Mouse (Mus musculus): ENCODE results near the gene Rbm48. TPM values are rescaled to one million over a fixed set of nuclear protein-coding genes. Genes with fewer than 3 reads are reported as not detected.

Rbm48 gene
- polyA plus RNA-seq, 1 experiment: 17.6 TPM

- H3K9me3 ChIP-seq (replicated peaks; ENCODE audit: control insufficient read depth, insufficient read depth, low read length, poor library complexity, severe bottlenecking): no peaks in the 10 kb centered on the region
- H3K4me1 ChIP-seq (ENCODE audit: control insufficient read depth, insufficient read depth, low read length): no peaks in the 10 kb centered on the region
- no peak for TF ChIP-seq POLR2A (IDR thresholded peaks at IDR 0.05; ENCODE audit: insufficient read depth, low read length)
- no peak for TF ChIP-seq EP300 (IDR thresholded peaks at IDR 0.05; ENCODE audit: insufficient read depth, low read depth, low read length)
- TF ChIP-seq CTCF (IDR thresholded peaks at IDR 0.05; ENCODE audit: low read depth, low read length): no peak
- no peaks in the 10 kb centered on the region for H3K27me3 ChIP-seq (ENCODE audit: control insufficient read depth, insufficient read depth, low read length, poor library complexity, severe bottlenecking)
- H3K9ac ChIP-seq (ENCODE audit: low read depth, poor library complexity, severe bottlenecking): no peak overlapping the region
- H3K36me3 ChIP-seq (ENCODE audit: control insufficient read depth, insufficient read depth, low read length, poor library complexity, severe bottlenecking): peaks cover 9% of the 10 kb centered on the region; the same call in 1 of the 2 replicates
- H3K4me3 ChIP-seq (ENCODE audit: low read depth, low read length): no peak overlapping the region
- H3K27ac ChIP-seq (ENCODE audit: insufficient read depth, low read length): no peak overlapping the region
These were observed 10.7 kb upstream of the Rbm48 start for GRCm38 (mm10) chr5:3607114-3607513.

GRCm38 (mm10) chr5:3600790-3601189 lies 4.4 kb upstream of the Rbm48 start:
- Histone ChIP-seq H3K4me1 (ENCODE audit: control insufficient read depth, insufficient read depth, low read length) (no peaks in the 10 kb centered on the region), H3K27ac (ENCODE audit: insufficient read depth, low read length) (no peak overlapping the region), H3K27me3 (ENCODE audit: control insufficient read depth, insufficient read depth, low read length, poor library complexity, severe bottlenecking) (no peaks in the 10 kb centered on the region), H3K9ac (ENCODE audit: low read depth, poor library complexity, severe bottlenecking) (no peak overlapping the region), H3K4me3 (ENCODE audit: low read depth, low read length) (no peak overlapping the region), H3K36me3 (ENCODE audit: control insufficient read depth, insufficient read depth, low read length, poor library complexity, severe bottlenecking) (peaks cover 4% of the 10 kb centered on the region; the same call in 1 of the 2 replicates), H3K9me3 (replicated peaks; ENCODE audit: control insufficient read depth, insufficient read depth, low read length, poor library complexity, severe bottlenecking) (no peaks in the 10 kb centered on the region)
- TF ChIP-seq CTCF (IDR thresholded peaks at IDR 0.05; ENCODE audit: low read depth, low read length) (no peak), POLR2A (IDR thresholded peaks at IDR 0.05; ENCODE audit: insufficient read depth, low read length) (no peak)

GRCm38 (mm10) chr5:3600298-3600697 lies 3.9 kb upstream of the Rbm48 start:
- Histone ChIP-seq H3K27me3 (ENCODE audit: control insufficient read depth, insufficient read depth, low read length, poor library complexity, severe bottlenecking) (no peaks in the 10 kb centered on the region), H3K9ac (ENCODE audit: low read depth, poor library complexity, severe bottlenecking) (no peak overlapping the region), H3K27ac (ENCODE audit: insufficient read depth, low read length) (no peak overlapping the region), H3K9me3 (replicated peaks; ENCODE audit: control insufficient read depth, insufficient read depth, low read length, poor library complexity, severe bottlenecking) (no peaks in the 10 kb centered on the region), H3K4me1 (ENCODE audit: control insufficient read depth, insufficient read depth, low read length) (no peaks in the 10 kb centered on the region), H3K4me3 (ENCODE audit: low read depth, low read length) (no peak overlapping the region), H3K36me3 (ENCODE audit: control insufficient read depth, insufficient read depth, low read length, poor library complexity, severe bottlenecking) (peaks cover 1% of the 10 kb centered on the region; the same call in 1 of the 2 replicates)
- no peak for TF ChIP-seq POLR2A (IDR thresholded peaks at IDR 0.05; ENCODE audit: insufficient read depth, low read length)
- TF ChIP-seq EP300 (IDR thresholded peaks at IDR 0.05; ENCODE audit: insufficient read depth, low read depth, low read length): no peak
- no peak for TF ChIP-seq CTCF (IDR thresholded peaks at IDR 0.05; ENCODE audit: low read depth, low read length)

- Histone ChIP-seq H3K9ac (ENCODE audit: low read depth, poor library complexity, severe bottlenecking) (no peak overlapping the region), H3K27ac (ENCODE audit: insufficient read depth, low read length) (no peak overlapping the region), H3K36me3 (ENCODE audit: control insufficient read depth, insufficient read depth, low read length, poor library complexity, severe bottlenecking) (no peaks in the 10 kb centered on the region), H3K4me3 (ENCODE audit: low read depth, low read length) (no peak overlapping the region), H3K4me1 (ENCODE audit: control insufficient read depth, insufficient read depth, low read length) (no peaks in the 10 kb centered on the region), H3K9me3 (replicated peaks; ENCODE audit: control insufficient read depth, insufficient read depth, low read length, poor library complexity, severe bottlenecking) (no peaks in the 10 kb centered on the region), H3K27me3 (ENCODE audit: control insufficient read depth, insufficient read depth, low read length, poor library complexity, severe bottlenecking) (no peaks in the 10 kb centered on the region)
- TF ChIP-seq EP300 (IDR thresholded peaks at IDR 0.05; ENCODE audit: insufficient read depth, low read depth, low read length) (no peak), CTCF (IDR thresholded peaks at IDR 0.05; ENCODE audit: low read depth, low read length) (no peak)
These were observed 2.4 kb upstream of the Rbm48 start for GRCm38 (mm10) chr5:3598766-3599165.

GRCm38 (mm10) chr5:3597171-3597570 lies 786 bp upstream of the Rbm48 start:
- Histone ChIP-seq H3K27ac (ENCODE audit: insufficient read depth, low read length) (no peak overlapping the region), H3K9me3 (replicated peaks; ENCODE audit: control insufficient read depth, insufficient read depth, low read length, poor library complexity, severe bottlenecking) (no peaks in the 10 kb centered on the region), H3K4me1 (ENCODE audit: control insufficient read depth, insufficient read depth, low read length) (no peaks in the 10 kb centered on the region), H3K27me3 (ENCODE audit: control insufficient read depth, insufficient read depth, low read length, poor library complexity, severe bottlenecking) (no peaks in the 10 kb centered on the region), H3K36me3 (ENCODE audit: control insufficient read depth, insufficient read depth, low read length, poor library complexity, severe bottlenecking) (no peaks in the 10 kb centered on the region), H3K9ac (ENCODE audit: low read depth, poor library complexity, severe bottlenecking) (peak overlapping the region; percentile 30; the same call in 1 of the 2 replicates), H3K4me3 (ENCODE audit: low read depth, low read length) (no peak overlapping the region)
- TF ChIP-seq POLR2A (IDR thresholded peaks at IDR 0.05; ENCODE audit: insufficient read depth, low read length) (no peak), EP300 (IDR thresholded peaks at IDR 0.05; ENCODE audit: insufficient read depth, low read depth, low read length) (no peak), CTCF (IDR thresholded peaks at IDR 0.05; ENCODE audit: low read depth, low read length) (no peak)

- Histone ChIP-seq H3K36me3 (ENCODE audit: control insufficient read depth, insufficient read depth, low read length, poor library complexity, severe bottlenecking) (peaks cover 6% of the 10 kb centered on the region; the same call in 1 of the 2 replicates), H3K27me3 (ENCODE audit: control insufficient read depth, insufficient read depth, low read length, poor library complexity, severe bottlenecking) (no peaks in the 10 kb centered on the region), H3K4me3 (ENCODE audit: low read depth, low read length) (peak within 1 kb of the TSS; percentile 93), H3K4me1 (ENCODE audit: control insufficient read depth, insufficient read depth, low read length) (no peaks in the 10 kb centered on the region), H3K9ac (ENCODE audit: low read depth, poor library complexity, severe bottlenecking) (peak within 1 kb of the TSS; percentile 54), H3K9me3 (replicated peaks; ENCODE audit: control insufficient read depth, insufficient read depth, low read length, poor library complexity, severe bottlenecking) (no peaks in the 10 kb centered on the region), H3K27ac (ENCODE audit: insufficient read depth, low read length) (no peak within 1 kb of the TSS)
- TF ChIP-seq CTCF (IDR thresholded peaks at IDR 0.05; ENCODE audit: low read depth, low read length) (peak; percentile 31), POLR2A (IDR thresholded peaks at IDR 0.05; ENCODE audit: insufficient read depth, low read length) (no peak), EP300 (IDR thresholded peaks at IDR 0.05; ENCODE audit: insufficient read depth, low read depth, low read length) (peak; percentile 52; the same call in 1 of the 2 replicates)
These were observed 539 bp downstream of the Rbm48 start, which contains the start of gene Pex1 for GRCm38 (mm10) chr5:3595693-3596398. Gene Pex1 (plus strand): TSS chr5:3596066.

Measured in ES-Bruce4 (cell line).